Mouse (Mus musculus) lung, postnatal 0 days (tissue): ENCODE results near the gene Gad1.

Experiments used
- CTCF ChIP-seq: IDR thresholded peaks from 2 replicates; pipeline ENCODE4 v1.5.1; 2016; ENCODE audit warnings: antibody characterized with exemption, mild to moderate bottlenecking
- EP300 ChIP-seq: IDR thresholded peaks from 2 replicates; pipeline ENCODE4 v1.6.1; 2016; ENCODE audit warnings: antibody characterized with exemption, mild to moderate bottlenecking, control low read depth

- TF ChIP-seq CTCF (no peak), EP300 (no peak)
Measured at GRCm38 (mm10) chr2:70551446-70551845, 1.4 kb upstream of the Gad1 start.
